ENCODE assay signal across 8 mouse cellular contexts in genomic region chr10:56486584-56486983, GRCm38 (mm10).
DNase-seq lines count a peak whose midpoint lies in the region; ATAC-seq lines count a peak whose summit lies in the region.

No protein-coding gene starts in this region.

- H3K27me3 ChIP-seq in liver, embryonic 11.5 days (replicated peaks; ENCODE audit: control insufficient read depth, insufficient read depth, low read length), result no peaks in the 10 kb centered on the region
- H3K27me3 ChIP-seq in hindbrain, embryonic 10.5 days (ENCODE audit: insufficient read depth, poor library complexity, severe bottlenecking), result no peaks in the 10 kb centered on the region

- intact Hi-C loops in left cerebral cortex, postnatal 4 days (cut with DNase I), result no loop called here

- DNase-seq in ovary, adult 18-20 months (ENCODE audit: low spot score), result peak; percentile 77
- DNase-seq in ovary, postnatal 14 days (ENCODE audit: low spot score), result no peak
- DNase-seq in liver, embryonic 11.5 days (ENCODE audit: low spot score), result peak; percentile 34
- peak; percentile 21 for DNase-seq in urinary bladder, adult 2 months (ENCODE audit: low spot score)
- DNase-seq in hindbrain, embryonic 10.5 days (ENCODE audit: low spot score), result no peak
- no peak for DNase-seq in T-cell, adult 2 months (ENCODE audit: low spot score)
- DNase-seq in left cerebral cortex, postnatal 4 days, result no peak

- no peaks in the 10 kb centered on the region for H3K36me3 ChIP-seq in liver, embryonic 11.5 days (ENCODE audit: control insufficient read depth, insufficient read depth, low read length)
- H3K36me3 ChIP-seq in hindbrain, embryonic 10.5 days, result no peaks in the 10 kb centered on the region

- peak; percentile 57; the same call in 1 of the 2 replicates for ATAC-seq in erythroblast, adult 5-6 weeks (replicated peaks; ENCODE audit: low FRiP score, poor library complexity, severe bottlenecking)
- peak; percentile 66; the same call in 1 of the 2 replicates for ATAC-seq in liver, embryonic 11.5 days (replicated peaks; ENCODE audit: low FRiP score)

- H3K4me1 ChIP-seq in liver, embryonic 11.5 days (replicated peaks; ENCODE audit: control insufficient read depth, insufficient read depth, low read length), result no peaks in the 10 kb centered on the region
- 0 out of 2 replicates have a peak, but pooled peaks cover 3% of the 10 kb centered on the region for H3K4me1 ChIP-seq in hindbrain, embryonic 10.5 days (replicated peaks)

- H3K9ac ChIP-seq in liver, embryonic 11.5 days (ENCODE audit: low read depth, low read length), result no peak overlapping the region

- no peak overlapping the region for H3K4me3 ChIP-seq in liver, embryonic 11.5 days (ENCODE audit: low read depth, low read length)
- no peak overlapping the region for H3K4me3 ChIP-seq in hindbrain, embryonic 10.5 days

- WGBS in liver, embryonic 11.5 days, result 37% methylated on average over 6 of the region's 6 CpGs
- 72% methylated on average over 6 of the region's 6 CpGs for WGBS in hindbrain, embryonic 10.5 days

- H3K4me2 ChIP-seq in liver, embryonic 11.5 days, result no peak overlapping the region

- H3K27ac ChIP-seq in liver, embryonic 11.5 days (ENCODE audit: low read depth, low read length), result no peak overlapping the region
- H3K27ac ChIP-seq in hindbrain, embryonic 10.5 days, result no peak overlapping the region

- no peaks in the 10 kb centered on the region for H3K9me3 ChIP-seq in liver, embryonic 11.5 days (ENCODE audit: control insufficient read depth, low read length)
- no peaks in the 10 kb centered on the region for H3K9me3 ChIP-seq in hindbrain, embryonic 10.5 days

Comparison
In these comparisons a context has a peak if more than half of its experiments do, and no peak if none do; other contexts are left out.
1. DNase-seq: peak in ovary, adult 18-20 months (single experiment), liver, embryonic 11.5 days (single experiment) and urinary bladder, adult 2 months (single experiment); none in ovary, postnatal 14 days (single experiment), hindbrain, embryonic 10.5 days (single experiment), T-cell, adult 2 months (single experiment) and left cerebral cortex, postnatal 4 days (single experiment).